Mouse (Mus musculus) adrenal gland, postnatal 4 days (tissue): Measurements from ENCODE around the gene Olfr1360. TPM values are rescaled to one million over a fixed set of nuclear protein-coding genes. Genes with fewer than 3 reads are reported as not detected.

Experiments used
- DNase-seq, 2 experiments: peaks; one replicate each; pipeline ENCODE4 v3.0.0; 2021 to 2022; ENCODE audit warnings: low spot score in 2 of 2, mixed read lengths in 2 of 2
- microRNA-seq: library from miRNA; unstranded; fragments of <30 nt; microRNA quantifications from one replicate; pipeline ENCODE4 v1.2.0, GENCODE M21; 2021
- total RNA-seq, 2 experiments: library from RNA; stranded (reverse); gene quantifications; 2 replicates each; pipeline ENCODE4 v1.2.3; 2021

The Olfr1360 gene
- total RNA-seq, 2 experiments from 2014 or later = not detected

DNA sequence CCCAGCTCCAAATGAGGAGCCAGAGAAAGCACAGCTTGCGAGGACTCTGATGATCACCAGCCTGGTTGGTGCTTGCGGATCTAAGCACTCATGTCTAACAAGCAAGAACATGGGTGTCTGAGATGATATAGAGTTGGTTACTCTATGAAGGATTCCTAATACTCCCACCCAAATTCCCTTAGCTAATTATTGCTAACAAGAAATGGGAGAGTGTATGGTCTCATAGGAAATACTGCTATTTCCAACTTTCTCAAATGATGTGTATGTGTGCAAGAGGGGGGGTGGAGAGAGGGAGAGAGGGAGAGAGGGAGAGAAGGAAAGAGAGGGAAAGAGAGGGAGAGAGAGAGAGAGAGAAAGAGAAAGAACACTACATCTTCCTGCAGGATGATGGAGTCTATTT is 13.9 kb downstream of the Olfr1360 start, which contains the start of gene Olfr1361:
Olfr1361 (minus strand) TSS at position 101 of the 400 bp plus-strand sequence.
- DNase-seq = no peak

DNA sequence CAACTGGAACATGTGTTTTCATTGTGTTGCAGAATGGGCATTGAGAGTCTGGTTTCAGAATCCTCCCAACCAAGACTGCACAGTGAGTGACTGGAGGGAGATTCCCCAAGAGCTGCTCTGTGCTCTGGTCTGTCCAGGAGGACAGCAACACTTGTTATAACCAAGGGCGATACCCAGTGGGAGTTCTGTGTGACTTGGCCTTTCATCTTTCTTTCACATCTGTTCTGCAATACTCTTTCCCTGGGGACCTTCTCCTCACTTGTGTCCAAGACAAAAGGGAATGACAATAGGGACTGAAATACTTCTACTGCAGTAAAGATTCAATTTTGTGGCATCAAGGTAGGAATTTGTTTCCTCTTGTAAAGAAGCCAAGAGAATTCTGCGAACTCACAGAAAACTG is 34.8 kb downstream of the Olfr1360 start, which contains the start of gene Olfr11:
Olfr11 (minus strand) TSS at position 101 of the 400 bp plus-strand sequence.
- no peak for DNase-seq

Small RNA genes within 50 kb of the gene (microRNA-seq; reads per million reads assigned to microRNA genes)
- gene Gm44357 (not detected), gene Gm44367 (not detected)

Other genes starting within 250 kb of the Olfr1360 start
- under 1 TPM; 0.90 to 0.95 TPM for gene Pgbd1, start 236.3 kb downstream of the Olfr1360 start, total RNA-seq
- 10 to 100 TPM; 38.2 to 41.0 TPM for gene Zscan26, start 223.7 kb downstream of the Olfr1360 start, total RNA-seq
- 1 to 10 TPM; 1.8 TPM for gene Nkapl, start 208.9 kb downstream of the Olfr1360 start, total RNA-seq
- gene Zkscan4, start 198.5 kb downstream of the Olfr1360 start, total RNA-seq = 1 to 10 TPM; 6.1 to 6.5 TPM
- not detected for gene Gm10065, start 198.0 kb downstream of the Olfr1360 start, total RNA-seq
- 1 to 10 TPM; 9.0 to 10.0 TPM for gene AK157302, start 182.2 kb downstream of the Olfr1360 start, total RNA-seq
- gene Gm11273, start 176.0 kb downstream of the Olfr1360 start, total RNA-seq = 10 to 100 TPM; 83.5 to 90.6 TPM
- gene Zkscan8, start 146.3 kb downstream of the Olfr1360 start, total RNA-seq = 10 to 100 TPM; 27.8 to 30.2 TPM
- gene Olfr1366, start 134.6 kb downstream of the Olfr1360 start, total RNA-seq = not detected
- gene Olfr1535, start 117.5 kb downstream of the Olfr1360 start, total RNA-seq = not detected
- gene Olfr1364, start 95.6 kb downstream of the Olfr1360 start, total RNA-seq = not detected
- not detected for gene Olfr1362, start 63.4 kb downstream of the Olfr1360 start, total RNA-seq
- gene Olfr11, start 34.9 kb downstream of the Olfr1360 start, total RNA-seq = under 1 TPM in 1 of 2 experiments, not detected in 1; 0.08 TPM
- not detected for gene Olfr1361, start 14.0 kb downstream of the Olfr1360 start, total RNA-seq
- not detected for gene Olfr1359, start 20.7 kb upstream of the Olfr1360 start, total RNA-seq
- 100 to 1,000 TPM; 453 to 539 TPM for gene Hist1h2bl, start 38.7 kb upstream of the Olfr1360 start, total RNA-seq
- gene Hist1h2ai, start 39.0 kb upstream of the Olfr1360 start, total RNA-seq = 100 to 1,000 TPM; 319 to 362 TPM
- gene Hist1h3h, start 40.3 kb upstream of the Olfr1360 start, total RNA-seq = 100 to 1,000 TPM; 643 to 717 TPM
- 100 to 1,000 TPM; 142 to 169 TPM for gene Hist1h2bm, start 44.6 kb upstream of the Olfr1360 start, total RNA-seq
- 100 to 1,000 TPM in 1 of 2 experiments, 10 to 100 TPM in 1; 89.5 to 116 TPM for gene Hist1h4j, start 57.7 kb upstream of the Olfr1360 start, total RNA-seq
- 1,000 to 10,000 TPM; 1,000 to 1,309 TPM for gene Hist1h4k, start 73.1 kb upstream of the Olfr1360 start, total RNA-seq
- 100 to 1,000 TPM; 172 to 196 TPM for gene Hist1h2ak, start 76.4 kb upstream of the Olfr1360 start, total RNA-seq
- 100 to 1,000 TPM; 256 to 306 TPM for gene Hist1h2bn, start 76.7 kb upstream of the Olfr1360 start, total RNA-seq
- 100 to 1,000 TPM; 315 to 390 TPM for gene Hist1h1b, start 103.2 kb upstream of the Olfr1360 start, total RNA-seq
- 100 to 1,000 TPM; 511 to 579 TPM for gene Hist1h3i, start 106.0 kb upstream of the Olfr1360 start, total RNA-seq
- gene Hist1h2an, start 109.8 kb upstream of the Olfr1360 start, total RNA-seq = 100 to 1,000 TPM; 122 to 129 TPM
- gene Hist1h2bp, start 110.1 kb upstream of the Olfr1360 start, total RNA-seq = 100 to 1,000 TPM; 192 to 223 TPM
- 100 to 1,000 TPM; 352 to 396 TPM for gene Hist1h2bq, start 132.8 kb upstream of the Olfr1360 start, total RNA-seq
- gene Hist1h2ao, start 133.1 kb upstream of the Olfr1360 start, total RNA-seq = 100 to 1,000 TPM; 477 to 608 TPM
- gene Hist1h4m, start 134.3 kb upstream of the Olfr1360 start, total RNA-seq = 100 to 1,000 TPM; 742 to 886 TPM
- 100 to 1,000 TPM; 144 to 157 TPM for gene Hist1h4n, start 154.8 kb upstream of the Olfr1360 start, total RNA-seq
- gene Hist1h2ap, start 156.1 kb upstream of the Olfr1360 start, total RNA-seq = 100 to 1,000 TPM; 329 to 379 TPM
- 100 to 1,000 TPM; 346 to 390 TPM for gene Hist1h2br, start 156.3 kb upstream of the Olfr1360 start, total RNA-seq